Mouse (Mus musculus): ENCODE data around the gene Sox1. TPM values are rescaled to one million over a fixed set of nuclear protein-coding genes. Genes with fewer than 3 reads are reported as not detected.

Gene Sox1
- polyA plus RNA-seq, 1 experiment from 2014 or later, result not detected

DNA sequence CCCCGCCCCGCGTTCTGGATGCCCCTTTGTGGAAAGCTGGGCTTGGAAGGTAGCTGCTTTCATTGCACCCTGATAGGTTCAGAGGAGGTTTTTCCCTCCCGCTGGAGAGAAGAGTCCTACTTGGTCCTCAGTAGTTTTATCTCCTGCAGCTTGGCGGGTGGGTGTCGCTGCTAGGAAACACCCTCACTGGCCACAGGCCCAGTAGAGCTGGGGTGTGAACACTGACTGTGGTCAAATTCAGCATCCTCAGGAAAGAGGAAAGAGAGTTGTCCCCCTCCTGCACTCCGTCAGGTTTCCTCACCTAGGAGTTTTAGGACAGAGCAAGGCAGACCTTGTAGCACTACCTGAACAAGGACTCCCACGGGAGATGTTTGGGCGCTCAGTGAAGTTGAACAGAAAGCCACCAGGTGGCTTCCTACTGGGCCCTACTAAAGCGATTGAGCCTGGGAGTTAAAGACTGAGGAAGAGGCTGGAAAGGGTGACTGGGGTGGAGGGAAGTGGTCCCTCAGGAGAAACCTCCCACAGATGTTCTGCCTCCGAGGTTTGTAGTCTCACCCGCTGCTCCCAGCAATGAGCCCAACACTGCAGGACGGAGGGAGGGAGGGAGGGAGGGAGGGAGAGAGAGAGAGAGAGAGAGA lies 7.8 kb upstream of the Sox1 start:
- DNase-seq (ENCODE audit: low spot score), result no peak
- Histone ChIP-seq H3K4me1 (replicated peaks; ENCODE audit: control insufficient read depth, insufficient read depth, low read length) (0 out of 2 replicates have a peak, but pooled peaks cover 4% of the 10 kb centered on the region), H3K4me2 (no peak overlapping the region), H3K9ac (ENCODE audit: low read depth, low read length) (no peak overlapping the region), H3K9me3 (ENCODE audit: control insufficient read depth, low read length) (no peaks in the 10 kb centered on the region), H3K27me3 (replicated peaks; ENCODE audit: control insufficient read depth, insufficient read depth, low read length) (peaks cover 100% of the 10 kb centered on the region), H3K27ac (ENCODE audit: low read depth, low read length) (no peak overlapping the region), H3K4me3 (ENCODE audit: low read depth, low read length) (no peak overlapping the region), H3K36me3 (ENCODE audit: control insufficient read depth, insufficient read depth, low read length) (no peaks in the 10 kb centered on the region)
- WGBS, result under 1% methylated on average over 13 of the region's 13 CpGs
- ATAC-seq (replicated peaks; ENCODE audit: low FRiP score), result no peak

DNA sequence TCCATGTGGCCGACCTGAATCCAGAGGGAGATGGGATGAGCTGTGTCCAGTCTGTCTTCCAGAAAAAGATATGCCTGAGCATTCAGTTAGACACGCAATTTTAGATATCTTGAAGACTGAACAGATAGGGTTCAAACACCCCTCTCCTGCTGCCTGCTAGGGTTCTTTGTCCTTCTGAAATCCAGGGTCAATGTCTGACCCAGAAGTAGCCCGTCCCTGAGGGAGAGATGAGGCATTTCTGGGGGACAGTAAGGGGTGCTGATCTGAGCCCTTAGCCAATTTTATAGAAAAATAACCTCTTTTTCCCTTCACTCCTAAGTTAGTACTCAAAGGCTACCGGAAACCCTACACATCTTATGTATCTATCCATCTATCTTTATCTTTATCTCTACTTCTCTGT lies 7.2 kb upstream of the Sox1 start:
- DNase-seq (ENCODE audit: low spot score), result no peak

DNA sequence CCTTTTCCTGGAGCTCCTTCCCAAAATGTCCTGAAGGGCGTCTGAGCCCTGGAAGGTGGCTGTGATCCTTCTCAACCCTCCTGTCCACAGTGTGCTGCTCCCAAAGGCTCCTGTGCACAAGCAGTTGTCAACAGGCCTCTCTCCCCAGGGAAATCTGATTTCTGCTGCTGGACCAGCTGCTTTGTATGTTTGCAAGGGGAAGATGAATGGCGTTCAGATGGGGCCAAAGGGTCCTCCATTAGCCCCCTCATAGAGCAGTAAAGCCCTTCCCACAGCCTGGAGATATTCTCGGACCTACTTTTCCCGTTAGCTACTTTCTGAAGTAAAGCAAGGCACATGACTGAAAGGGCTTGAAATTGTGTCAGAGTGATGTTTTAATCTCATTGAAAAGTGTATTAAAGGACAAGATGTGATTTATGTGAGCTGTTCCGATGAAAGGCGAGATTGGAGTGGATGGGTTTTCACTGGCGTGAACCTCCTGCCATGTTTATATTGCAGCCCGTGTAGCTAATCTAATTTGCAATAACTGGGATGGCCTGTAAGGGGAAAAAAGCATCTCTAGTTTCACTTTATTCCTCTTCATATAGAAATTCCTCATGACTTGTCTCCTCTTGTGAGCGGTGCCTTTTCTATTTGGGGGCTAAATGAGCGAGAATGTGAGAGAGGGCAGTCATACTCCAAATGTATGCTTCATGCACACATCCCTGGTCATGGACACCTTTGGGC lies 6.5 kb upstream of the Sox1 start:
- Histone ChIP-seq H3K9me3 (ENCODE audit: control insufficient read depth, low read length) (no peaks in the 10 kb centered on the region), H3K27me3 (replicated peaks; ENCODE audit: control insufficient read depth, insufficient read depth, low read length) (peaks cover 100% of the 10 kb centered on the region), H3K36me3 (ENCODE audit: control insufficient read depth, insufficient read depth, low read length) (no peaks in the 10 kb centered on the region), H3K4me1 (replicated peaks; ENCODE audit: control insufficient read depth, insufficient read depth, low read length) (0 out of 2 replicates have a peak, but pooled peaks cover 4% of the 10 kb centered on the region), H3K4me2 (no peak overlapping the region), H3K4me3 (ENCODE audit: low read depth, low read length) (no peak overlapping the region), H3K27ac (ENCODE audit: low read depth, low read length) (no peak overlapping the region), H3K9ac (ENCODE audit: low read depth, low read length) (no peak overlapping the region)
- no peak for ATAC-seq (replicated peaks; ENCODE audit: low FRiP score)
- 9% methylated on average over 10 of the region's 10 CpGs for WGBS
- no peak for DNase-seq (ENCODE audit: low spot score)

More for the DNA sequence above, 7.2 kb upstream of the Sox1 start:
- H3K9me3 ChIP-seq (ENCODE audit: control insufficient read depth, low read length), result no peaks in the 10 kb centered on the region
- H3K4me2 ChIP-seq, result no peak overlapping the region
- 0 out of 2 replicates have a peak, but pooled peaks cover 4% of the 10 kb centered on the region for H3K4me1 ChIP-seq (replicated peaks; ENCODE audit: control insufficient read depth, insufficient read depth, low read length)
- no peak for ATAC-seq (replicated peaks; ENCODE audit: low FRiP score)
- H3K27ac ChIP-seq (ENCODE audit: low read depth, low read length), result no peak overlapping the region
- H3K36me3 ChIP-seq (ENCODE audit: control insufficient read depth, insufficient read depth, low read length), result no peaks in the 10 kb centered on the region
- 4% methylated on average over 4 of the region's 4 CpGs for WGBS
- no peak overlapping the region for H3K9ac ChIP-seq (ENCODE audit: low read depth, low read length)
- H3K4me3 ChIP-seq (ENCODE audit: low read depth, low read length), result no peak overlapping the region
- peaks cover 100% of the 10 kb centered on the region for H3K27me3 ChIP-seq (replicated peaks; ENCODE audit: control insufficient read depth, insufficient read depth, low read length)

DNA sequence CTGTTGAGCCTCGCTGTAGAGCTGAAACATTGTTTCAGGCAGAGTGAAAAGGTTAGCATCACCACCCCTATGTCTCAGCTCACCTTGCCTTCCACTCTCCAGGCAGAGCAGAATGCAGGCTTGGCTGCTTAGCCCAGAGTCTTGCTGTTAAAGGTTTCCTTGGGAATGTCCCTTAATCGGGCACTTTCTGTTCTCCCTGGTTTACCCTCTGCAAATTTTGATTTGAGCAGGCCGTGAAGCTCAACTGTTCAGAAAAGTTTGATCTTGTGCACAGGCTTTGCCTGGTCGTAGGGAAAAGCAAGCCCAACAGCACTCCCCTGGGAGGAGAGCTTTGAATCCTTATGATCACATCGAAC lies 6.0 kb upstream of the Sox1 start:
- Histone ChIP-seq H3K4me3 (ENCODE audit: low read depth, low read length) (no peak overlapping the region), H3K36me3 (ENCODE audit: control insufficient read depth, insufficient read depth, low read length) (no peaks in the 10 kb centered on the region), H3K4me2 (no peak overlapping the region), H3K27ac (ENCODE audit: low read depth, low read length) (no peak overlapping the region), H3K9ac (ENCODE audit: low read depth, low read length) (no peak overlapping the region), H3K27me3 (replicated peaks; ENCODE audit: control insufficient read depth, insufficient read depth, low read length) (peaks cover 100% of the 10 kb centered on the region), H3K9me3 (ENCODE audit: control insufficient read depth, low read length) (no peaks in the 10 kb centered on the region), H3K4me1 (replicated peaks; ENCODE audit: control insufficient read depth, insufficient read depth, low read length) (0 out of 2 replicates have a peak, but pooled peaks cover 4% of the 10 kb centered on the region)
- ATAC-seq (replicated peaks; ENCODE audit: low FRiP score), result no peak
- no peak for DNase-seq (ENCODE audit: low spot score)
- WGBS, result 5% methylated on average over 5 of the region's 5 CpGs

DNA sequence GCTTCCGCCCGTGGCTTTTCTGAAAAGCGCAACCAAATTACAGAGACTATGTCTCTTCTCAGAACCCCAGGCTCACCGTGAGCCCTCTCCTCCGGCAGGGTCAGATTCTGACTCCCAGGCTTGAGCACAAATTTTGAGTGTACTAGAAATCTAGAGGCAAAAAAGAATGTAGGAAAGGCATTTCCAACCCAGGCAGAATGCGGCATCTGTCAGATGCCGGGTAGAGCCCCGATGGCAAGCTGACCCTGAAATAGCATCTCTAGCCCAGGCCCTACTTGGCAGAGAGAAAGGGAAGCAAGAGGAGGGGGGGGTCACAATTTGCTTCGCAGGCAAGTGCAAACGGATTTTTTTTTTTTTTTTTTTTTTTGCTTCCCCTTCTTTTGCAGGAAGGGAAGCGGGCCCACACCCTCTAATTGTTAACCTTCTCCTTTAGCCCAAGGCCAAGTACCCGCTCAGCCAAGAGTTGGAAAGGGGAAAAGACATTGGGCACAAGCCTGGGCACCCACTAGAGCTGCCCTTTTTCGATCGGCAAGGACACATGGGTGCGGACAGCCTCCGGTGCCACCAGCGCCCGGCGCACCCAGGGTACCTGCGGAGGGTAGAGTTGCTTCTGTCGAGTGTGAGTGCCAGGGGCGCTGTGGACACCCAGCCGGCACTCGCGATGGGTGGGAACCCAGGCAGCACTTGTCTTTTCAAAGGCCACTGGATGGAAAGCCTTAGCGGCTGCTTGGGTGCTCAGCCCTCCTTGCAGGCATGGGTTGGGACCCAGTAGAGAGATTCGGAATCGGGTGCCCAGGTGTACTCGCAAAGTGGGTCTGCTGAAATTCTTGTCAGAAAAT lies 5.1 kb upstream of the Sox1 start:
- Histone ChIP-seq H3K9ac (ENCODE audit: low read depth, low read length) (no peak overlapping the region), H3K9me3 (ENCODE audit: control insufficient read depth, low read length) (no peaks in the 10 kb centered on the region), H3K4me2 (no peak overlapping the region), H3K36me3 (ENCODE audit: control insufficient read depth, insufficient read depth, low read length) (no peaks in the 10 kb centered on the region), H3K4me3 (ENCODE audit: low read depth, low read length) (no peak overlapping the region), H3K4me1 (replicated peaks; ENCODE audit: control insufficient read depth, insufficient read depth, low read length) (peaks cover 2% of the 10 kb centered on the region; the same call in 1 of the 2 replicates), H3K27ac (ENCODE audit: low read depth, low read length) (no peak overlapping the region), H3K27me3 (replicated peaks; ENCODE audit: control insufficient read depth, insufficient read depth, low read length) (peaks cover 100% of the 10 kb centered on the region)
- DNase-seq (ENCODE audit: low spot score), result no peak
- no peak for ATAC-seq (replicated peaks; ENCODE audit: low FRiP score)
- 4% methylated on average over 29 of the region's 29 CpGs for WGBS

DNA sequence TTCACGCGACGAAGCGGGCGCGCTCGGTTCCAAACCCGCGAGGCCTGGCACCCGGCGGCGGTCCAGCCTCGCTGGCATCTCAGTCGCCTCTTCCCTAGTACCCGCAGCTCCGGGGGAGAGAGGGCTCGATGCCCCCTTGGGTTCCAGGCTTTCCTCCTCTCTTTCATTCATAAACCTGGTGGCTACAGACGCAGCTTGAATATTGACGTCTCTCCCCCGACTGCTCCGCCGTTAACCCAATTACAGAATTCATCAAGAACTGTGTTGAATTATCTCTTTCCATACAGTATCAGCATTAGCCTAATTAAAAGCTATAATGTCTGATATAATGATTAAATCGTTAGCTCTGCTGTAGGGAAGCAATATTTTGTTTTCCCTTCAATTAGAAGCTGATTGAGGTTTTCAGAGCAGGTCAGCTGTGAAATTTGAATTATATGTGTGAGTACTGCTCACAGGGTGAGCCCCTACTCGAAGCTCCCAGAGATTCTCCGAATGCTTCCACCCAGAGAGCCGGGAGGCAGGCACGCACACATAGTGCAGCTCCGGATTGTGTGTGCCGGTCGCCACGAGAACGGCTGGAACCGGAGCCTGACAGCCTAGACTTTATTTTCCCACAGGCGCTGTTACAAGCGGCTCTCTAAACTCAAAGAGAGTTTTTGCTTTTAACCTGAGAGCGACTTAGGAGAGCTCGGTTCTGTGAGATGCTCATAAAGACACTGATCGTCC lies 4.3 kb upstream of the Sox1 start:
- H3K4me2 ChIP-seq, result no peak overlapping the region
- H3K27me3 ChIP-seq (replicated peaks; ENCODE audit: control insufficient read depth, insufficient read depth, low read length), result peaks cover 100% of the 10 kb centered on the region
- no peak overlapping the region for H3K27ac ChIP-seq (ENCODE audit: low read depth, low read length)
- no peaks in the 10 kb centered on the region for H3K36me3 ChIP-seq (ENCODE audit: control insufficient read depth, insufficient read depth, low read length)
- no peak for ATAC-seq (replicated peaks; ENCODE audit: low FRiP score)
- H3K4me1 ChIP-seq (replicated peaks; ENCODE audit: control insufficient read depth, insufficient read depth, low read length), result peaks cover 2% of the 10 kb centered on the region; the same call in 1 of the 2 replicates
- H3K4me3 ChIP-seq (ENCODE audit: low read depth, low read length), result no peak overlapping the region
- DNase-seq (ENCODE audit: low spot score), result no peak
- no peak overlapping the region for H3K9ac ChIP-seq (ENCODE audit: low read depth, low read length)
- WGBS, result 3% methylated on average over 38 of the region's 38 CpGs
- H3K9me3 ChIP-seq (ENCODE audit: control insufficient read depth, low read length), result no peaks in the 10 kb centered on the region

DNA sequence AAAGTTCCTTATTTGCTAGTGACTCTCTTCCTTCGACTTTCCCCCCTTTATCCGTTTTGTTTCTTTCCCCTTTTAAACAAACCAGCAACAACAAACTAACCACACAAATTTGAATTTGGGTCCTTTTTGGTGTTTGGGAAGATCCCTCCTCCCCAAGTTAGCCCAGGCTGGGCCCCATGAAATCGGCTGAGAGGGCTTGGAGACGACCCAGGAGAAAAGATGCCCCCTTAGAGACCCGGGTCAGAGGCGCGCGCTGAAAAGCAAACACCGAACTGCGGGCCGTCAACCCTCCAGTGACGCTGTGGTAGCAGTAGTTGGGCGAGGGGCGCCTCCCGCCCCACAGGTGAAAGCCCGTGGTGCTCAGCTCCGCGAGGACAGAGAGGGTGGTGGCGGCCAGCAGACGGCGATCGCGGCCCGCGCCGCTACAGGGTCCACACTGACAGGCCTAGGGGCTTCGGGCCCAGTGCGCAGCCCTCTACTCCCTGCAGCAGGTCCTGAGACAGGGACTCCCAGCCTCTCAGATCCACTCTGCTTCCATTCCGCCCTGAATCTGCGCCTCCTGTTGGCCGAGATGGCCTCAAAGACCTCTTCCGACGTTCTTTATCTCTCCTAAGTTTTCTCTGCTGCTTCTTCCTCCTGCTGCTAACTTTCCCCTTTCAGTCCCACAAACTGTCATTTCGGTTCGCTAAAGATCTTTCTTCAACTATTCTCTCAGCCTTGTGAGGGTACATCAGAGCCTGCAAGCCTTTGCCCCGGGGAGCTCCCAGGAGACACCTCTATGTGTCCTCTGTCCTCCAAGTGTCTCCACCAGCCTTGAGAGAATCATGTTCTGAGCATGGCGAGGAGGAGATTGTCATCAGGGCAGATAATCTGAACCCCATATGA lies 3.5 kb upstream of the Sox1 start:
- Histone ChIP-seq H3K27ac (ENCODE audit: low read depth, low read length) (no peak overlapping the region), H3K4me3 (ENCODE audit: low read depth, low read length) (no peak overlapping the region), H3K27me3 (replicated peaks; ENCODE audit: control insufficient read depth, insufficient read depth, low read length) (peaks cover 100% of the 10 kb centered on the region), H3K9ac (ENCODE audit: low read depth, low read length) (no peak overlapping the region), H3K9me3 (ENCODE audit: control insufficient read depth, low read length) (no peaks in the 10 kb centered on the region), H3K36me3 (ENCODE audit: control insufficient read depth, insufficient read depth, low read length) (no peaks in the 10 kb centered on the region), H3K4me1 (replicated peaks; ENCODE audit: control insufficient read depth, insufficient read depth, low read length) (peaks cover 2% of the 10 kb centered on the region; the same call in 1 of the 2 replicates), H3K4me2 (no peak overlapping the region)
- no peak for DNase-seq (ENCODE audit: low spot score)
- 4% methylated on average over 36 of the region's 37 CpGs for WGBS
- ATAC-seq (replicated peaks; ENCODE audit: low FRiP score), result no peak

Data from liver, embryonic 11.5 days (tissue).